Mouse (Mus musculus) MEL (cell line): ENCODE measurements around the gene Gdf3.
"Not testable (repeated sequence)": the region's sequence is repeated elsewhere in the genome, so short reads cannot be mapped to it uniquely, and the experiment has no call there.

Experiments
- CTCF ChIP-seq, 3 experiments: IDR thresholded peaks in 2 of 3; conservative IDR thresholded peaks in 1 of 3; 2 replicates each; pipeline ENCODE4 v1.5.1; 2011 to 2012; ENCODE audit warnings: low read length in 3 of 3, low read depth in 2 of 3, mild to moderate bottlenecking in 2 of 3, improper control_type of control experiment in 1 of 3, inconsistent platforms in 1 of 3, mixed read lengths in 1 of 3, moderate library complexity in 1 of 3; ENCODE audit not compliant: control insufficient read depth in 1 of 3, insufficient read depth in 1 of 3, poor library complexity in 1 of 3, severe bottlenecking in 1 of 3
- SMC3 ChIP-seq: IDR thresholded peaks from 2 replicates; pipeline ENCODE4 v1.6.1; 2011; ENCODE audit warnings: low read depth, low read length, improper control_type of control experiment

GRCm38 (mm10) chr6:122644196-122644595 is 34.3 kb upstream of the Gdf3 start:
- not testable (repeated sequence) for TF ChIP-seq CTCF (IDR thresholded peaks at IDR 0.05 in 2 of 3, conservative IDR thresholded peaks at IDR 0.05 in 1 of 3; ENCODE audit: control insufficient read depth in 1 of 3, insufficient read depth in 1 of 3, low read depth in 2 of 3, low read length in 3 of 3, poor library complexity in 1 of 3, severe bottlenecking in 1 of 3); SMC3
